Mouse (Mus musculus) left cerebral cortex, adult 9 months (tissue): ENCODE measurements at regions not wholly inside any gene's neighbourhood (a gene's known extent, or its start where the extent isn't known, plus 50 kb on each side); places are given as distances from the start of the nearest gene placed in this dataset.
A peak's percentile ranks its signal among the peaks of the same experiment; 100 is the strongest.

Experiments used
- DNase-seq, 2 experiments: peaks; one replicate each; pipeline ENCODE4 v3.0.0; 2022; ENCODE audit warnings: low spot score in 2 of 2

DNA sequence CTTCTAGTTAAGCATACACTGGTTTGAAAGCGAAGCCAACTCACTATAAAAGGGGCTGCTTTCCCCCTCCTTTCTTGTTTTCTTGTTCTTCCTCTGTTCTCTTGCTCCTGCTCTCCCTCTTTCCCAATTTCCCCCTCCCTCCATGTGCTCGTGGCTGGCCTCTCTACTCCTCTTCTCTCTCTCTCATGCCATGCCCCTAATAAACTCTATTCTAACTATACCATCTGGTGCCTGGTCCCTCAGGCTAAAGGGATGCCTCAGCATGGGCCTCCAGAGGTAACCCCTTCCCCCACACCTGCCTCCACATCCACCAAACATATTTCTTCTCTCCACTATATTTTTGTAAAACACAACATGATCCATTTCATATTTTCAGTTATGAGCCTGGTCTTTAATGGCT is 210.1 kb downstream of the Gja1 start:
- no peak for DNase-seq

DNA sequence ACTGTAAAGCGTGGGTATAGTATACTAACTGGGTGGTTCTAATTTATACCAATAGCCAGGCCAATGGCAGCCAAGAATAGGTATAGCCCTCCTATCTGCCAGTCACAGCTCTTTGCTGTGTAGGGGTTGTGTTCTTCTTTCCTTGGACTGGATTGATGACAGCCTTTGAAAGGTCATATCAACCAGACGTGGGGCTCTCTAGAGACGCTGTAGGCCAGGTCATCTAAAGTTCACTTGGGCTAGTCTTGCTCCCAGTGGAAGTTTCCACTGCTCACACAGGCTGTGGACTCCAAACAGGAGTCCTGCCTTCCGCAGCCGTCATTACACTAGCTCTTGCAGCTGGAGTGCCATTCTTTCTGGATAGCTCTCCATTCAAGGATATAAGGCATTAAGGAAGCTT is 220.3 kb downstream of the Gja1 start:
- DNase-seq, result no peak

DNA sequence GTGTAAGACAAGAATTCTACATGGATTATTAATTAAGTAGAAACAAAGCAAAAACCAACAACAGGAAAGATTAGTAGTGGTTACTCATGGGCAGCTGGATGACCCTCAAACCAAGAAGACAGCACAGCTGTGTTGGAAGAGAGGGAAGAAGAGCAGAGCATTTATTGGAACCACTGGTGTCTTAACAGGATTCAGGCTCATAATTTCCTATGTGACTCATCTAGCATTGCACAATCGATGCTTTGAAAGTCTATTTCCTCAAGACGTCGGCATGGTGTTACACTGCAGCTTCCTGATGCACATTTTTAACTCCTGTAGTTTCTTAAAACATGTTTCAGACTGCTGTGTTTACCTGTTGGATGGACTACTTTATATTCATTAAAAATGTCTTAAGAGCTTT is 221.1 kb downstream of the Gja1 start:
- DNase-seq, result no peak

DNA sequence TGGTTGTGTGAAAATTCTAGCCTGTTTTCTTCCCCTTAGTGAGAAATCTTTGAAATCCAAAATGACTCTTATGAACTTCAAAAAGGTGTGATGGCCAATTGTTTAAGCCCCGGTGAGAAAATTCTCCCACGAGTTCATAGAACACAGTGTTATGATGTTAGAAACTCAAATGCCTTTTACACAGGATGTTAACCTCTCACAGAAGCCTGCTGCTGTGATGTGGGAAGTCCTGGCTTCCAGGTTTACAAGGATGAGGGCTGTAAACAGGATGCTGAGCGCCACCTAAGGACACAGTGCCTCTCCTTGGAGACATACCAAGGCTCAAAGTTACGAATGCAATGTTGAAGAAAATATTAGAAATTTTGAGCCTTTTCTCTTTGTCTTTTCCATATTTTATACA is 222.8 kb downstream of the Gja1 start:
- DNase-seq, result no peak

DNA sequence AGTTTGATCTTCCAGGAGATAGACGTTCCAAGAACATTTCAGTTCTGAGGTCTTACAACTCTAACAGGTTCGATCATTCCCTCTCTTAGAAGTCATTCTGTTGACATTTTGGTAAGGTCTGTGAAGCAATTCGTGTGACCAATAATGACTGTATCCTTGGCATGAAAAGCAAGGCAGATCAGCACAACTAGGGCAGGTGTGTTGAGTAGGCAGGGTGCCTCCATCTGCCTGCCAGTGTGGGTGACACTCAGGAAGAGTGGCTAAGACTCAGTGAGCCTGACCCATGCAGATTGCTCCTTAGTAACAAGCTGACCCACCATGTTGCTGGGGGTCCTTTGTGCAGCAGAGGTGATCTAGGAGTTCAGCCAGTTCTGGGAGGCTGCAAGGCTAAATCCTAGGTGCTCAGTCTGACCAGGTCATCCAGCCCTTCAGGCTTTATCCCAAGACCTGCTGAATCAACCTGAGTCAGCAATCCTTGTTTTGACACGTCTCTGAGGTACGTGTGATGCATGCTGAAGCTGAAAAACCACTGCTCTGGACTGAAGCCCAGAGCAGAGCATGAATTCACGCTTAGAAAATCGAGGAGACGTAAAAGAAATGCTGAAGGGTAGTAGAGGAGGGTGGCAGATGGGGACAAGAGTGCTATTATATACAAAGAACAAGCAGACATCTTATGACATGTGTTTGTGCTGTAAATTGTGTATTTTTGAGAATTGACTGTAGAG is 234.6 kb downstream of the Gja1 start:
- DNase-seq, result peak in 1 of 2 experiments; percentile 19

DNA sequence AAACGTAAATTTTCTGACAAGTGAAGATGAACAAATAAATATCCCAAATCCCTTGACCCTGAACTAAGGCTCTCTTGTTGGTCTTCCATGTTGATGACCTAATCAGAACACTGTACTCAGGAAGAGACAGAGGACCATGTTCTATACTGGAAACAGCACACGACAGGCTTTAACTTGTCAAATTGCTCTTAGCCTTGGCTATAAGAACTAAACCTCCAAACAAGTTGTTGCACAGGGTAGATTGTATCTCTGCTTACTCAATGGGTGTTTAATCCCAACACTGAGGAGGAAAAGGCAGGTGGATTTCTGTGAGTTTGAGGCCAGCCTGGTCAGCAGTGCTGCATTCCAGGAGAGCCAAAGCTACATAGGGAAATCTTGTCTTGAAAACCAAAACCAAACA is 265.5 kb downstream of the Gja1 start:
- no peak for DNase-seq

DNA sequence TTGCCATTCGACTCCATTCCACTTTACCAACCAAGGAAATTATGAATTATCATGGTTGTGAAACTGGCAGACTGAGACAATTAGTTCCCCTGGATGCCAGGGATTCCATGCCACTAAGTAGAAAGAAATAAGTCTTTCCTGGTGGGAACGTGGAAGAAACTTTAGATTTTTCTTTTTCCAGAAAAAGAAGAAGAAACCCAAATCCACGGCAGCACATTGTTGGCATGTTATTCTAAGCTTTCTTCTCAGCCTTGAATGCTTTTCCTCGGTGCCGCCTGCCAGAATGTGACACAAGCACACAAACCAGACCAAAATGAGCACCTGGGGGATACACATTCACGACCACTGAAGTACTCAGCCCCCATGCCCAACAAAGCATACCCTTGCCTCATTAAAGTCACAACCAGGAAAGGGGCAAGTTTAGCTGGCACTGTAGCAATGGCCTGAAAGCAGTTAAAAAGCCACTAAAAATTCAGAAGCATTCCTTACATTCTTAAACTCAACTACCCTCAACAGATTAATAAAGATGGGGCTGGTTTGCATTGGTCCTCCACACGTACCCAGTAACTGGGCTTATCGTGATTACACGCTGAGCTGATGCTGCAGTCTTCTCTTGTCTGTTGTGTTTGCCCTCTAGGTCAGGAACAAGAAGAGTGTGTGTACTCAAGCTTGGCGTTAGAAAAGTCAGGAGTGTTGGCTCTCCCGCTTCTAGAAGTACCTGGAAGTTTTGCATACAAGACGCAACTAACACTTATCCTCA is 266.4 kb downstream of the Gja1 start:
- no peak for DNase-seq

DNA sequence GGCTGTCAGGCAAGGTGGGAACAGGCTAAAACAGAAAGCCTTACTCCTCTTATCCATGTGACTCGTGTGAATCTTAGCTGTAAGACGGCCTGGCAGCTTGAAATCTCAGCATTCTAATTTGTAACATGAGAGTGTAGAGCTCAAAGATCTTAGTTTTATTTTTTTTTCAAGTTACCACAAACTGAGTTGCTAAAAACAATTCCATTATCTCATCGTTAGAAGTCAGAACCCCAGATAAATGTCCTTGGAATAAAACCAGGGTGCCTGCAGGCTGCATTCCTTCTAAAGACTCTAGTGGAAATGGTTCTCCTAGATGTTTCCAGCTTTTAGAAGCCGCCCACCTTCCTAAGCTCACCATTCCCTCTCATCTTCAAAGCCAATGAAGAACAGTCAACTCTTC is 283.4 kb downstream of the Gja1 start:
- DNase-seq, result no peak

DNA sequence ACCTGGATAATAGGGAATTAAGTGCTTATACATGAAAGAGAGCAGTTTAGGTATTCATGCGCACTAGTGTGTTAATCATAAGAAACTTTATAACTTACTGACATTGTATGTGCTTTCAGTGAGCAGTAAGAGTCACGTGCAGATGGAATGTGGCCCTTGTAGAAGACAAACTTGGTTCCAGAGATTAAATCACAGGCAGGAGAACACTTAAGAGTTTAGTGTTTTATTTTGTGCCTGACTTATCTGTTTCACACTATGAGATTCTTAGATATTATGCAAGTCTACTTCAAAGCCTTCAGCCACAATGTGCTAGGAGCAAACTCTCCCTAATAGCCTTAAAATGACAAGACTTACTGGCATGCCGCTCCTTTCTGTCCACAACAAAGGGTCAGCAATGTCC is 296.8 kb downstream of the Gja1 start:
- DNase-seq, result no peak

DNA sequence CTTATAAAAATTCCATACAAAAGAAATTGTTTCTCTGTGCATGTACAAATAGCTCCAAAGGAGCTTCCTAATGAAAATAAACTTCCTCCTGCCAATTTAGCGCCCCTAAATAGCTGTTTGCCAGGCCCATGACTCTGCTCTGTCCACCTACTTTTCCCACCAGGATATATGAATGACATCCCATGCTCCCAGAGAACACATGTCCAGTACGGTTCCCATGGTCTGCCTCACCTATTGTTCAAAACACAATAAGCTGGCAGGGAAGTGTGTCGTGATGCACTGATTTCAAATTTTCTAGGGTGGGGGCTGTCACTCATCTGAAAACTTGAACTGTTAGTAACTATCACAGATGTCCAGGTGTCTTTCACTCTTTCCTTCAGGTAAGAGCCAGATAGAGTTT is 305.8 kb downstream of the Gja1 start:
- no peak for DNase-seq

DNA sequence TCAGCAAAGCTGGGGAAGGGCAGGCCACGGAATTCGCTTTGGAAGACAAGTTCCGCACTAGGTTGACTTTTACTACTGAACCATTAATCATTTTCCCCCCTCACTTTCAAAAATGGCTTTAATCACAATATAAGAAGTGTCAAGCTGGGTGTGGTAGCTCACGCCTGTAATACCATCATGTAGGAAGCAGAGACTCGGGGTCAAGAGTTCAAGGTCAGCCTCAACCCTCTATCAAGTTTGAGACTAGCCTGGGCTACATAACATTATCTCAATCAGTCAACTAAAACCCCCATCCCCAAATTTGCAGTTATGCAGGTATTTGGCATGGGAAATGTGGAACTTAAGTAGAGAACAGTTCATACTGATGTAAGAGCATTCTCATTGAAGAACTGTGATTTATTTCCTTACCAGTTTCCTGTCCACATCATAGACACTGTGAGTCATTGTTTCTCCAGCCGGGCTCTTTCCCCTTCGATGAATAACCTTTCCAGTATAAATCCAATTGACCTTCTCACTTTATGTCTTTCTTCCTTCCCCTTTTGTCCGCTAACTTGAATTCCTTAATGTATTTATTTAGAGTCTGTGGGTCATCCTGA is 308.6 kb downstream of the Gja1 start:
- no peak for DNase-seq

DNA sequence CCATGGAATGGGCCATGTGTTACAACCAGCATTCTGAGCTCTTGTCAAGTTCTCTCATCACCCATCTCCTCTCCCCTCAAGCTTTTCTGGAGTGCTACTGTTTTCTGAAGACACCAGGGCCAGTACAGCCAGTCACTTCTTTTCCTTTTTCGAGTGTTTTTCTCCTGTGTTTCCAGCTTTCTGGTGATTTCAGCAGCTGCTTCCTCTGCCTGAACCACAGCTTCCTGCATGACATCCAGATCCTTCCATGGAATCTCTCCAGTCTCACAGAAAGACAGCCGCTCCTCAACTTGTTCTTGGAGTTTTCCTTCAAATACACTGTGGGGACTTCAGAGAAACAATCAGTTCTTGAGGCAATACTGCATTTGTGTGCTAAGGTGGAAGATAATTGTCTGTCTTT is 314.3 kb downstream of the Gja1 start:
- DNase-seq, result no peak

DNA sequence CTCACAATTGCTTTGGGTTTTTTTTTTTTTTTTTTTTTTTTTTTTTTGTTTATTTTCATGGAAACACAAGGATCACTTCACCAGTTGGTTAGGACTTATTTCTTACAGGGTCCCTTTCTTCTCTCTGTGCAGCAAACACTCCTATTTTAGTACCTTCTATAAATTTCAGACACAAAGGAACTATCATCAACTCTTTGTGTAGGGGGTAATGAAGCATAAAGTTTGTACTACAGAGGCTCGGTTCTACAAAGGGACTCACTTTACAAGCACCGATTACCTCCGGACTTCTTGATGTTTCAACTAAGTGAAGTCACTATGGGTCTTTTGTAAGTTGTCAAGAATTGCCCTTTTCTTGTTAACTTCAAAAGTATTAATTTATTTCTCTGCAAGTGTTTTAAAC is 318.0 kb downstream of the Gja1 start:
- no peak for DNase-seq

DNA sequence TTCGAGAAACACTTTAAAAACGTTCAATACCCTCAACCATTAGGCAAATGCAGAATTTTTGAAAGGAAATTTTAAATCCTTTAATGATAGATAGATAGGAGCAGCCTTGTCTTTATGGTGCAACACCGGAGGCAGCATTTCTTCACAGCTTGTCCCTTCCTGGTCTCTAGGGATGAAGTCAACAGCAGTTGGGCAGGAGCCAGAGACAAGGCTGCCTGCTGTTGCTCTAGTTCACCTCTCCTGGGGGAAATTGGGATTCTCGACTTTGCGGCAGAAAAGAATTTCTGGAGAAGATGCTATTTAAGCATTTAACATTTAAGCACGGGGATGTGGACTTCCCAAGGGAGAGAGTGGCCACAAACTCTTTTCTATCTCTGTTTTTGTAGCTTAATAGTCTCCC is 323.0 kb downstream of the Gja1 start:
- DNase-seq, result no peak

DNA sequence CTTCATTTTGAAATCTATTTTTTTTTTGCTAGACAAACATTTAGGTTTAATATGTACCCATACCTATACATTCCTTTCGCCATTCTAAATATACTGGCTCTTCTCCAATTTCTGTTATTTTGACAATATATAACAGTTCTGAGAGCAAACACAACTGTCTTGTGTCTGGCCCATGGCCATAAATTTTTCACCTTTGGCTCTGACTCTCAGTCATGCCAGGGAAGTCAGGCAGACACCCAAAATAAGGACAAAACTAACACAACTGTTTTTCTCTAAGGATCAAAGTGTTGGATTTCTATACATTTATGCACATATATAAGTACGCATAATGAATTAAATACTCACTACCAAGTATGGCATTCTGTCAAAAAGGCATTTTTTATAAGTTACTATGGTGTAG is 331.3 kb downstream of the Gja1 start:
- no peak for DNase-seq

DNA sequence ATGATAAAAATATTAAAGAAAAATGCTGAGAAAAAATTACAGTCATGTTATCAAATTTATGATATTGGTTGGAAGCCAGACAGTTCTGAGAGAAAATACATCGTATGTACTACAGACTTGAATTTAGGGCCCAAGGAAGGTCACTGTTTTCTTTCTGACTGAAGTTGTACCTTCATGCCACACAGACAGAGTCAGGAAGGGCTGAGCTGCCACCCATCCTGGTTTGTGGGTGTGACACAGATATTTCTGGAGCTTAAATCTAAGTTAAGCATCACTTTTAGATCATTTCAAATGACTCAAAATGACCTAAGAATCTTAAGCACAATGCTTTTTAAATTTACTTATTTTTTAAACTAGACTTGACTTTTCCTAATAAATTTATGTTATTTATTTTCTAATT is 331.8 kb downstream of the Gja1 start:
- DNase-seq, result no peak

DNA sequence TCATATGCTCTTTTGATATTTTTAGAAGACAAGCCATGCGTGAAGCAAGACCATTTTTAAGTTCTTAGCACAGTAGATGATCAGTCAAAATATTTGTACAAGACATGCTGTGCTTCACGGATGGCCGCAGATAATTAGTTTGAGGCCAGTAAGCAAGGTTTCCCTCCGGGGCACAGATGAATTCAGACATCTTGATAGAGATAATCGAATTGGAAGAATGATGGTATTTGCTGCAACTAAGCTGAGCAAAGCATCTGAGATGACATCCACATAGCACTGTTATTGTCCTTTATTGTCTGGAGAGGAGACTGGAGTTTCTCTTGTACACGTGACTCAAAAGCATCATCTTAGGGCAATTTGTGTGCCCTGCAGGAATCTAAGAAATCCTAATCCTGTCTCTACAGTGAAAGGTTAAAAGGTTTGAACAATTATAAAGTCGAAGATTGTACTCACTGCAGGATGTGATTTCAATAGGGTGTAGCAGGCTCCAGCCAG is 335.5 kb downstream of the Gja1 start:
- DNase-seq, result no peak

DNA sequence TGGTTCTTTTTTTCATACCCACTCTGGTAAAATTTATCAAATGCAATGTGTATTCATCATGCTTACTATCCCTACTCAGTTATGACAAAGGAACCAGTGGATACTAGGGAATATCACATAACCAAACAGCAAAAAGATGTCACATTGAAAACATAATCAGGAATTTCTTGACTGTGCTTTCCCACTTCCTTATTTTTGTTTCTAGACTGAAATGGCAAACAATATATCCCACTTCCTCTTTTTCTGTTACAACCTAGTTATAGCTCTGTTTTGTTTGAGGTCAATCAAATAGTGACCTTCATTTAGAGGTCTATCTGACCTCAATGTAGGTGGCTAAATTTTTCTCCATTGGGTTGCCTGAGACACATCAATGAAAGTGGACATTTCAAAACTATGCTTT is 359.9 kb downstream of the Gja1 start:
- DNase-seq, result no peak

DNA sequence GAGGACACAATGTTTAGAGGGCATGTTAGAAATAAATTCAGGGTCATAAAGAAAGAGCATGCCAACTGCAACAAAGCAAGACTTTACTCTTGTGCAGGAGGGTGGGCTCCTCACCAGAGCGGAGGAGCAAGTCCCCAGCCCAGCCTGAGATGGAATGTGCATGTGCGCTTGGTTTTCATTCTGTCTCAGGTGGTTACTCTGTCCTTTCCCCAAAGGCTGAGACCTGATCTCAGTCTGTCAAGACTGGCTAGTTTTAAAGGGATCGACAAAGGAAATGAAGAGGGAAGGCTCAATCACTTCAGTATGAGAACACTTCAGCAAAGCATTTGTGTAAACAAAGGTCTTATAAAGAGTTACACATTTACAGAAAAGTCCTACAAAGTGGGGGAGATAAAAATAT is 362.5 kb downstream of the Gja1 start:
- DNase-seq, result no peak

DNA sequence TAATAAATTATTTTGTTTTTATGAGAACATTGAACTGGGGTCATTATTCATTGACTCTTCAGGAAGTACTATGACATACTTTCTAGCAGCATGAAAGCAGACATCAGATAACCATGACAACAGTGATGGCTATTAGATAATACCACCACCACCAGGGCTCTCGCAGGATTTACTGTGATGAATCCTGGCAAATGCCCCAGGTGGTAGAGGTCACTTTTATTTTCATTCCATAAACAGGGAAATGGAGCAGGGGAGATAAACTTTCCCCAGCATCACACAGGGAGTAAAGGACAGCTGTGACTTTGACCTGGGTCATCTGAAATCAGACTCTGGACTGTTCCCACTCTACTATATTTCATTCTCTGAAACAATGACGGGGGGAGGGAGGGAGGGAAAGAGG is 375.0 kb downstream of the Gja1 start:
- DNase-seq, result no peak

DNA sequence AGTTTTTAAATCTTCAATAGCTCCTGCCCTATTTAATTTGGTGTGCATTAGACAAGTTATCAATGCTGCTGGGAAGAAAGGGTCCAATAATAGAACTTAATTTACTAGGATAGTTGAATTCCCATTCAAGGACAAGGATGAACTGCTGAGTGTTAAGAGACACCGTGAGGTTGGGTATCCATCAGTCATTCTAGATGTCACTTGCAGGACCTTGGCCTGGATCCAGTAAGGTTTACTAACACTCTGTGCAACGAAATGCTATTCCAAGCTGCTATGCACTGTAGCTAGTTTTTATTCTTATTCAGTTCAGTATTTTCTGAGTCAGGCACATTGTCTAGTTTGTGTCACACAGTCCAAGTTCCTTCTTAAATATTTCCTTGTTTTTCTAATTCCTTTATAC is 376.4 kb downstream of the Gja1 start:
- DNase-seq, result no peak

DNA sequence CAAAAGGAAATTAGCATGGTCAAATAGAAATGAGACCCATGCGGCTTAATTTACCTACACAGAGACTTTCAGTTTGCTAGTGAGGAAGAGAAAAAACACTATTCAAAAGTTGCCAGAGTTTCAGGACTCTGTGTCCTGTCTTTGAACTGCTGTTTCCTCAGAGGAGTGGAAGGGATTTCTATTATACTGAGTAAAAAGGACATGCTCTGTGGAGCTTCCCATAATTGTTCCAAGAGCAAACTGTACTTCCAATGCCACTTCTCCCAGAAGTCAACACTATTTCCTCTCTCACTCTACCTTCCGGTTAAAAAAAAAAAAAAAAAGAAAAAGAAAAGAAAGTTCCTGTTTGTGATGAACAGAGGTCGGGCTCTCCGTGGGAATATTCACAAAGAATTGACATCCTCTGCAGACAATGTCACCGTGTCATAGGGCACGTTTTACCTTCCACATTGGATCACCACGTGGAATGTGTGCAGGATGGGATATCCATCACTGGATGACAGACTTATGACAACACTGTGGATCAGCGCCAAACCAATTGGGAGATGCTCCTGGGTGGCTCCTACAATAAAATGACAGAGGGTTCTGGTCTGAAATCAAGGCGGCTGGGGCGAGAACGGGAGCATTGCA is 377.5 kb downstream of the Gja1 start:
- DNase-seq, result no peak

DNA sequence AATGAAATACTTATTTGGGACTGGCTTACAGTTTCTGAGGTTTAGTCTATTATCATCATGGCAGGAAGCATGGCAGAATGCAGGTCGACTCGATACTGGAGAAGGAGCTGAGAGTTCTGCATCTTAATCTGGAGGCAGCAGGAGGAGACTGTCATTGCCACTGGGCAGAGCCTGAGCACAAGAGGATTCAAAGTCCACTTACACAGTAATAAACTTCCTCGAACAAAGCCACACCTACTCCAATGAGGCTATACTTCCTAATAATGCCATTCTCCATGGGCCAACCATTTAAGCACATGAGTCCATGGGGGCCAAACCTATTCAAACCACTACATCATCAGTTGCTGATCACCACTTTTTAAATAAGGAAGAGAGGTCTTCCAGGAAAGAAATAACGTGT is 393.5 kb downstream of the Gja1 start:
- DNase-seq, result no peak
